Mouse (Mus musculus) limb, embryonic 14.5 days (tissue): Measurements from ENCODE around the gene Nenf. TPM values are rescaled to one million over a fixed set of nuclear protein-coding genes. Genes with fewer than 3 reads are reported as not detected.

Experiments used
- ATAC-seq: fragments of 200-750 bp; cut with Nextera tagmentation; 2 replicates; pipeline ENCODE4 v1.8.0; 2017; ENCODE audit warnings: low read depth, moderate number of reproducible peaks, moderate TSS enrichment; ENCODE audit not compliant: low FRiP score
- DNase-seq: peaks from one replicate; pipeline ENCODE4 v3.0.0-alpha.2; 2015; ENCODE audit warnings: low spot score
- H3K27ac ChIP-seq: fragments of 300-500 bp; sonication (generic); replicated peaks from 2 replicates; pipeline ENCODE4 v1.5.1; 2014; ENCODE audit warnings: low read depth, mild to moderate bottlenecking, low read length, moderate library complexity, mixed read lengths
- H3K27me3 ChIP-seq: fragments of 300-500 bp; sonication (generic); 2 replicates; pipeline ENCODE4 v1.6.1; 2014; ENCODE audit warnings: low read length, mixed read lengths; ENCODE audit not compliant: control insufficient read depth, insufficient read depth
- H3K36me3 ChIP-seq: fragments of 300-500 bp; sonication (generic); 2 replicates; pipeline ENCODE4 v1.6.1; 2014; ENCODE audit warnings: mild to moderate bottlenecking, low read length, moderate library complexity, mixed read lengths; ENCODE audit not compliant: control insufficient read depth, insufficient read depth
- H3K4me1 ChIP-seq: fragments of 300-500 bp; sonication (generic); 2 replicates; pipeline ENCODE4 v1.6.1; 2014; ENCODE audit warnings: antibody characterized with exemption, low read length, mixed read lengths; ENCODE audit not compliant: control insufficient read depth, insufficient read depth
- H3K4me2 ChIP-seq: fragments of 300-500 bp; sonication (generic); replicated peaks from 2 replicates; pipeline ENCODE4 v1.6.1; 2014; ENCODE audit warnings: low read depth, mild to moderate bottlenecking, low read length, moderate library complexity; ENCODE audit not compliant: severe bottlenecking
- H3K4me3 ChIP-seq: fragments of 300-500 bp; sonication (generic); replicated peaks from 2 replicates; pipeline ENCODE4 v1.5.1; 2014; ENCODE audit warnings: low read length
- H3K9ac ChIP-seq: fragments of 300-500 bp; sonication (generic); 2 replicates; pipeline ENCODE4 v1.6.1; 2014; ENCODE audit warnings: mild to moderate bottlenecking, low read depth, low read length, moderate library complexity; ENCODE audit not compliant: severe bottlenecking
- H3K9me3 ChIP-seq: fragments of 300-500 bp; sonication (generic); 2 replicates; pipeline ENCODE4 v1.6.1; 2016; ENCODE audit warnings: low read length; ENCODE audit not compliant: control insufficient read depth
- POLR2A ChIP-seq: fragments of 200-500 bp; IDR thresholded peaks from 2 replicates; pipeline ENCODE4 v1.8.0; 2012; ENCODE audit warnings: inconsistent platforms, mild to moderate bottlenecking, moderate library complexity, borderline replicate concordance; ENCODE audit not compliant: insufficient read depth, insufficient read length; ENCODE audit errors: extremely low read depth
- WGBS: fragments of 180-500 bp; shearing (Covaris S2); extraction: QIAGEN DNeasy Blood & Tissue Kit; methylation state at CpG from one replicate; pipeline ENCODE4 v1.1.7; 2014; 5-methylcytosine and 5-hydroxymethylcytosine counted together
- polyA plus RNA-seq, 2 experiments: library from polyadenylated mRNA; depleted of rRNA in 1 of 2; stranded (reverse) in 1 of 2; unstranded in 1 of 2; fragments of >200 nt; fragmentation: Nextera tagmentation in 1 of 2; extraction: Ambion mirVana in 1 of 2; gene quantifications; 2 replicates each; pipeline versions ENCODE4 v1.2.1 to v1.2.3; 2012 to 2014

Nenf gene
- polyA plus RNA-seq, 2 experiments: 144 to 149 TPM

DNA sequence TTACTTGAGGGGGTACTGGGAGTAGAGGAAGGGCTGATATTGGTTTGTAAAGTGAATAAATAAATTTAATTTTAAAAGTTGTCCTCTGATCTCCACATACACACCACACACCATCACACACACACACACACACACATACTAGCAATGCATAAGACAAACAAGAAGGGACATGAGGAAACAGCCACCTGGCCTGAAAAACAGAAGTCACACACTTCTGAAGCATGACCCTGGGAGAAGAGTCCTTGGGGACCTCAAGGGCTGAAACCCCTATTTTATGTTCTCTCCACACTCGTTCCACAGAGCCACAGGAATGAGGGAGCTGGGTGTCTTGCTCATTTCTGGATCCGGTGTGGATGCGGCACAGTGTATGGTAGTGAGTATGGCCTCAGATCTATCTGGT lies 5.4 kb upstream of the Nenf start:
- Histone ChIP-seq H3K4me2 (no peak overlapping the region), H3K27ac (no peak overlapping the region), H3K36me3 (peaks cover under 1% of the 10 kb centered on the region; the same call in 1 of the 2 replicates), H3K27me3 (no peaks in the 10 kb centered on the region), H3K4me1 (peaks cover 12% of the 10 kb centered on the region; the same call in 1 of the 2 replicates), H3K9ac (no peak overlapping the region), H3K9me3 (no peaks in the 10 kb centered on the region), H3K4me3 (no peak overlapping the region)
- ATAC-seq: no peak
- 82% methylated on average over 3 of the region's 3 CpGs for WGBS
- TF ChIP-seq POLR2A: no peak
- no peak for DNase-seq

- Histone ChIP-seq H3K4me1 (peaks cover 5% of the 10 kb centered on the region), H3K4me2 (no peak overlapping the region), H3K4me3 (no peak overlapping the region), H3K9me3 (no peaks in the 10 kb centered on the region), H3K27ac (no peak overlapping the region), H3K36me3 (no peaks in the 10 kb centered on the region), H3K27me3 (no peaks in the 10 kb centered on the region), H3K9ac (no peak overlapping the region)
- ATAC-seq (no peak), DNase-seq (no peak)
- 58% methylated on average over 5 of the region's 5 CpGs for WGBS
- TF ChIP-seq POLR2A: no peak
These were observed 692 bp upstream of the Nenf start for GRCm38 (mm10) chr1:191318686-191319085.

GRCm38 (mm10) chr1:191316818-191317217 lies 1.2 kb downstream of the Nenf start:
- Histone ChIP-seq H3K4me2 (peak overlapping the region; percentile 70), H3K27ac (no peak overlapping the region), H3K9me3 (no peaks in the 10 kb centered on the region), H3K4me1 (peaks cover 10% of the 10 kb centered on the region), H3K9ac (no peak overlapping the region), H3K4me3 (peak overlapping the region; percentile 73; the same call in 1 of the 2 replicates), H3K27me3 (no peaks in the 10 kb centered on the region), H3K36me3 (no peaks in the 10 kb centered on the region)
- no peak for TF ChIP-seq POLR2A
- 81% methylated on average over 8 of the region's 8 CpGs for WGBS
- ATAC-seq (no peak), DNase-seq (no peak)

GRCm38 (mm10) chr1:191313926-191314325 lies 4.1 kb downstream of the Nenf start:
- H3K36me3 ChIP-seq: no peaks in the 10 kb centered on the region
- WGBS: 55% methylated on average over 4 of the region's 4 CpGs
- peaks cover 10% of the 10 kb centered on the region for H3K4me1 ChIP-seq
- H3K27me3 ChIP-seq: no peaks in the 10 kb centered on the region
- no peak for TF ChIP-seq POLR2A
- H3K27ac ChIP-seq: no peak overlapping the region
- no peaks in the 10 kb centered on the region for H3K9me3 ChIP-seq
- H3K4me3 ChIP-seq: no peak overlapping the region
- H3K9ac ChIP-seq: no peak overlapping the region
- no peak overlapping the region for H3K4me2 ChIP-seq
- DNase-seq (no peak), ATAC-seq (no peak)

DNA sequence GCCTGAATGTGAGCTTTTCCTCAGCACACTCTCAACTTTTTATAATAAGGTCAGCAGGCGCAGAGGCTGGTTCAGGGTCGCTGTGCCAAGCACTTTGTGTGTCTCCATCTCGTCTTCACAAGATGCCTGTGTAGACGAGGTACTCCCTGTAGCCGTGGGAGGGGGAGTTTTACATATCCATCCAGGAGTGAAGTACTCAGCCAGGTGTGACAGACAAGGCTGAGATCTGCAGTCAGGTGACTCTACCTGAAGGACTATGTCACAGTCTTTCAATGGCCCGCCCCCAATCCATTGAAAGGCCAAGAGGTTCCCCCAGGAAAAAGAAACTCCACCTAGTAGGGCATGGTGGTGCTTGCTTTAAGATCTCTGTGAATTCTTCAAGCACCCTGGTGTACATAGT lies 4.8 kb downstream of the Nenf start:
- no peak for ATAC-seq
- Histone ChIP-seq H3K4me3 (peak overlapping the region; percentile 59), H3K9ac (peak overlapping the region; percentile 67; the same call in 1 of the 2 replicates)

More for the DNA sequence above, 4.8 kb downstream of the Nenf start:
- Histone ChIP-seq H3K27ac (no peak overlapping the region; the same call in 1 of the 2 replicates), H3K27me3 (no peaks in the 10 kb centered on the region), H3K4me1 (peaks cover 10% of the 10 kb centered on the region), H3K36me3 (no peaks in the 10 kb centered on the region), H3K9me3 (no peaks in the 10 kb centered on the region), H3K4me2 (peak overlapping the region; percentile 61)
- no peak for TF ChIP-seq POLR2A
- no peak for DNase-seq
- WGBS: 69% methylated on average over 6 of the region's 6 CpGs
